Mouse (Mus musculus): ENCODE results near the gene Arhgap9.
A peak's percentile ranks its signal among the peaks of the same experiment; 100 is the strongest.

Gene Arhgap9

GRCm38 (mm10) chr10:127321621-127322020 is at the start of gene Arhgap9:
Arhgap9 (plus strand) TSS chr10:127321964.
- DNase-seq (ENCODE audit: low read depth, low spot score) = no peak

- DNase-seq (ENCODE audit: low read depth, low spot score) = no peak
Measured at GRCm38 (mm10) chr10:127272371-127272770, 49.4 kb upstream of the Arhgap9 start.

GRCm38 (mm10) chr10:127274261-127275022 is 47.3 kb upstream of the Arhgap9 start:
- no peak for DNase-seq (ENCODE audit: low read depth, low spot score)

GRCm38 (mm10) chr10:127279730-127280129 is 42.0 kb upstream of the Arhgap9 start:
- DNase-seq (ENCODE audit: low read depth, low spot score) = no peak

GRCm38 (mm10) chr10:127281316-127281715 is 40.4 kb upstream of the Arhgap9 start:
- no peak for DNase-seq (ENCODE audit: low read depth, low spot score)

- DNase-seq (ENCODE audit: low read depth, low spot score) = no peak
Measured at GRCm38 (mm10) chr10:127282620-127283215, 39.0 kb upstream of the Arhgap9 start.

GRCm38 (mm10) chr10:127284105-127284622 is 37.6 kb upstream of the Arhgap9 start:
- no peak for DNase-seq (ENCODE audit: low read depth, low spot score)

- no peak for DNase-seq (ENCODE audit: low read depth, low spot score)
Measured at GRCm38 (mm10) chr10:127284724-127285500, 36.9 kb upstream of the Arhgap9 start.

- no peak for DNase-seq (ENCODE audit: low read depth, low spot score)
Measured at GRCm38 (mm10) chr10:127285644-127286043, 36.1 kb upstream of the Arhgap9 start.

GRCm38 (mm10) chr10:127286194-127286593 is 35.6 kb upstream of the Arhgap9 start:
- DNase-seq (ENCODE audit: low read depth, low spot score) = no peak

- no peak for DNase-seq (ENCODE audit: low read depth, low spot score)
Measured at GRCm38 (mm10) chr10:127286730-127287129, 35.0 kb upstream of the Arhgap9 start.

GRCm38 (mm10) chr10:127287271-127287935 is 34.4 kb upstream of the Arhgap9 start:
- no peak for DNase-seq (ENCODE audit: low read depth, low spot score)

- DNase-seq (ENCODE audit: low read depth, low spot score) = no peak
Measured at GRCm38 (mm10) chr10:127287936-127288293, 33.8 kb upstream of the Arhgap9 start.

- no peak for DNase-seq (ENCODE audit: low read depth, low spot score)
Measured at GRCm38 (mm10) chr10:127288328-127288799, 33.4 kb upstream of the Arhgap9 start.

GRCm38 (mm10) chr10:127288800-127289572 is 32.8 kb upstream of the Arhgap9 start, which contains the start of gene Mbd6:
Mbd6 (minus strand) TSS chr10:127289018.
- DNase-seq (ENCODE audit: low read depth, low spot score) = peak; percentile 69

- DNase-seq (ENCODE audit: low read depth, low spot score) = peak; percentile 52
Measured at GRCm38 (mm10) chr10:127289573-127290191, 32.1 kb upstream of the Arhgap9 start.

- peak; percentile 99 for DNase-seq (ENCODE audit: low read depth, low spot score)
Measured at GRCm38 (mm10) chr10:127290307-127290929, 31.3 kb upstream of the Arhgap9 start.

GRCm38 (mm10) chr10:127290930-127291880 is 30.6 kb upstream of the Arhgap9 start:
- peak; percentile 21 for DNase-seq (ENCODE audit: low read depth, low spot score)

Measured in telencephalon, adult 2 months (tissue).